Mouse (Mus musculus) heart, adult 11 months (tissue): Measurements from ENCODE around the gene Zbed4.

Experiments used
- DNase-seq: peaks from one replicate; pipeline ENCODE4 v3.0.0; 2022

The Zbed4 gene

DNA sequence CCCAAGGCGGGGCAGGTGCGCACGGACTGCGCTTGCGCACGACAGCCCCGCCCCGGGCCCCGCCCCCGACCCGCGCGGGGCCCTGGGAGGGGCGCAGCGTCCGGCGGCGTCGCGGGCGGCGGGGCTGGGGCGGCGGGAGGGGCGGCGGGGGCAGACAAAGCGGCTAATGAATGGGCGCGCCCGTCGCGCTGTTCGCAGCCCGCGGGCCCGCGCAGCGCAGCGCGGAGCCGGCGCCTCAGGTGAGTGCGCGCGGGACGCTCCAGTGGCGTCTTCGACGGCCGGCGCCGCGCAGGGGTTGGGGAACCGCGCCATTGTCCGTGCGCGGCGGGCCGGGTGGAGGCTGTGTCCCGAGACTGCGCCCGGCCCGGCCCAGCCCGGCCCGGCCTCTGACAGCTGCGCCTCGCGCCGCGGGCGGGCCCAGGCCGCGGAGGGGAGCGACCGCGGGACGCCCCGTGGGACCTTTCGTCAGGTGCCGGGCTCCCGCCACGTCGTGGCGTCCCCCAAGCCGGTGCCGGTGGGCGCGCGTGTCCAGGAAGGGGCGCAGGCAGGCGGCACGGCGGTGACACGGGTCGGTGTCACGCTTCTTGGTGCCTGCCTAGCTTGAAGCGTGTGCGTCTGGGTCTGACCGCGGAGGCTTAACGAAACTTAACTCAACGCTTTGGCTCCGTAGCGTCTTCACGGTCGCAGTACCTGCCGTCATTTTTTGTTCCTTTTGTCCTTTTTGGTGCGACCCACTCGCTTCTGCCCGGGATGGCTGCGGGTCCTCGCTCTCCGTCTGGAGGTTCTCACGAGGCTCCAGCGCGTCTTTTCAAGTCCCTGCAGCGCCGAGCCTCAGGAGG lies at the start of gene Zbed4:
TSS of gene Zbed4 (plus strand) at position 97 of the 839 bp plus-strand sequence.
- DNase-seq = peak; percentile 91

DNA sequence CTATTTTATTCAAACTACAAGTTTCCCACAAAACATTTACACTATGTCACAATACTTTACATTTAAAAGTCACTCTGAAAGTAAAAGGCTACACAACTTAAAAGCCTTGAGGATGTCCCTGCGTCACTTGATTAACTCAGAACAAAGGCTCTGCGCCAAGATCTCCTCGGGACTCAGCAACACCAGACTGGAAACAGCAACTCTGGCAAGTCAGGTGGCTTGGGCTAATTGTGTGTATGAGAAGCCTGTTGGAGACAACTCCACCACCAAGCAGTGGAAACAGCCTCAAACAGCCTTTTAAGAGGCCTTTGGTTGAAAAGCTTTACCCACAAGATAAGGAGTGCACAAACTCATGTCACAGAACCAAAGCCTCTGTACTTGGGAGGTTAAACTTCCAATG lies 49.0 kb upstream of the Zbed4 start:
- DNase-seq = peak; percentile 94

- DNase-seq = no peak
Observed at GRCm38 (mm10) chr15:88704284-88704683, 47.2 kb upstream of the Zbed4 start.

DNA sequence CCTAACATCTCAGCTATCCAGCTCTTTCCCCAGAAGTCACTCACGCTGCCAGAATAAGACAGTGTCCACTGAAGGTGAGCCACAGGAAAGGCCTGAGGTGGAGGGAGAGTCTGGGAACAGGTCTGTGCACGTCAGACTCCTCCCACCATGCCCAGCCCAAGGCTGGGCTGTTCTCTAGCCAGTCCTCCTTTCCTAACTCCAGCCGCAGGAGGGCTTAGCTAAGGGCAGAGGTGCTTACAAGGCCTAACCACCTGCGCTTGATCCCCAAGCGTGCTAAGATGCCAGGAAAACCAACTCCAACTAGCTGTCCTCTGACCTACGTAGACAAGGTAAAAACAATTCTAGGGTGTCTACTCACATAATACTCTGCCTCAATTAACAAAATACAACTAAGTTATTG lies 45.1 kb upstream of the Zbed4 start:
- no peak for DNase-seq

DNA sequence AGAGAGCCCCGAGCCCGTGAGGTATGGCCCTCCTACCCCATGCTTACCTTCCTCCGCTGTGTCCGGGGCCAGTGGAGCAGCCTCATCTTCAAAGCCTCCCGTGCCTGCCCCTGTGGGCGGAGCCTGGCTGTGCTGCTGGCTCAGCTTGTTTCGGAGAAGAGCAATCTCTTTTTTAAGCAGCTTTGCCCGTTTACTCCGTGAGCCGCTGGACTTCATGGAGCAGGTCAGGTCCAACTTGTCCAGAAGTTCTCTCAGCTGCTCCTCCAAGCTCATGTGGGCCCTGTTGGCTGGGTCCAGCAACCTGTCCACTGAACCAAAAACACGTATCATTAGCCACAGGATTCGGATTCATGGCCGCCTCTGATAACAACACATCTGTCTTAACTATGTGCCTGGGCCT lies 44.5 kb upstream of the Zbed4 start:
- DNase-seq = peak; percentile 83

GRCm38 (mm10) chr15:88708204-88708603 lies 43.3 kb upstream of the Zbed4 start:
- DNase-seq = peak; percentile 83

GRCm38 (mm10) chr15:88708657-88709511 lies 42.6 kb upstream of the Zbed4 start:
- peak; percentile 85 for DNase-seq

DNA sequence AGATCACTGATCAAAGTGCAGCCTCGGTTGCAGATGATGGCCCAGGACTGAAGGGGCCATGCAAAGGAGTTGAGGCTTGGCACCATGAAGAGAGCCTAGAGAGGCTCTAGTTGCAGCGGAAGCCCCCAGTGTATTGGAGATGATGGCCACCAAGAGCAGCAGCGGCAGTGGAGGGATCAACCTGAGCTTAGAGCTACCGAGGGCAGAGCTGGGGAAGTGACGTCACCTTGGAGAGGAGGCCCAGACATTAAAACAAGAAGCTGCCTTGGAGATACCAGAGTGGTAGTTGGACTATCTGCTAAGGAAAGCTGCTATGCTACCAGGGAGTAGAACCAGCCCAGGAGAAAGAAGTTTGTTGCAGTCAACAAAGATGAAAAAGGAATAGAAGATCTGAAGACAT lies 41.6 kb upstream of the Zbed4 start:
- DNase-seq = peak; percentile 77

- DNase-seq = no peak
Observed at GRCm38 (mm10) chr15:88712501-88712900, 39.0 kb upstream of the Zbed4 start.

GRCm38 (mm10) chr15:88714021-88714589 lies 37.4 kb upstream of the Zbed4 start:
- no peak for DNase-seq

DNA sequence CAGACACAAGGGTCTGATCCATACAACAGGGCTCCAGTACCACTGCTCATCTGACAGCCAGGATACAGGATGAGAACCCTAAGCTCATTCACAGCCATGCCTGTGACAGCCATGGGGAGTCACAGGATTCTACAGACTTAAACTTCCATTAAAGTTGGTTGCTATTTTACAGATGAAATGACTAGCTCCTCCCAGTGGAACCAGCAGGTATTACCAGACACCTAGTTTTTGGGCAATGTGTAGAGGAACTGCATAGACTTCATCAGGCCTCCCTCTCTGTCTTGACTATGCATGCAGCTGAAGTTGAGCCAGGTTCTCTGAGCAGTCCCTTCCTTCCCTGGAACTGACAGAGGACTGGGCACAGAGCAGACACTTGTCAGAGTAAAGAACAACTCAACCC lies 35.1 kb upstream of the Zbed4 start:
- no peak for DNase-seq

DNA sequence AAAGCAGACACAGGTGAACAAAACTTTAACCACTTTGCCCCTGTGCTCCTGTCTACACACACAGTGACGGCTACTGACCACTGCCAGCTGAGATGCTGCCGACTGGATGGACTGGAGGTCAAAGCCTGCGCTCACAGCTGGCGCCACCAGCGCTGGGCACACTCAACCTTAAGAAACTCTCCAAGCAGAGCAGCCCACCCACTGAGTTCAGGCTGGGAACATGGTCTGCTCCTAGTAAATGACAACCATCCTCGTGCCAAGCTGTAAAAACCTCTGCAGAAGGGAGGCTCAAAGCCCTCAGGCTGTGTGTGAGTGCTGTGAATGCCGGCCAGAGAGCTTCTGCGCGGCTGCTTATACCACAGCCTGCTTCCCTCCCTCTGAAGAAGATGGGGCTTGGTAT lies 34.2 kb upstream of the Zbed4 start:
- no peak for DNase-seq

- DNase-seq = peak; percentile 91
Observed at GRCm38 (mm10) chr15:88723205-88723604, 28.3 kb upstream of the Zbed4 start.

DNA sequence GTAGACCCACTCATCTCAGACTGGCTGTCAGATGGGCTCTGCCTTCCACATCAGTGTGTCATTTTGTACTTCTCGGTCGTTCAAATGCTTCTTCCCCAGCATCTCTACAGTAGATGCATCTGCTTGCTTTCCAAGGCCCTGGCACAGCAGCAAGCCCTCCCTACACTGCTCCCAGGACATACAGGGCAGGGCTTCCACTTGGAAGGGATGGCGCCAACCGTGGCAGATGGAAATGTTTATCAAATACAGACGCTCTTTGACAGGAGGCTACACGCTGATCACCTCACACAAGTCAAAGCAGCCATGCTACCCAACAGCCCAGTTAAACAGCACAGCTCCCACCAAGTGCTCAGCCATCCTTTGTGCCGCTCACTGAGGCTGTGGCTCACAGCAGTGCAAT lies 27.1 kb upstream of the Zbed4 start:
- DNase-seq = no peak

- no peak for DNase-seq
Observed at GRCm38 (mm10) chr15:88725036-88725435, 26.4 kb upstream of the Zbed4 start.

- DNase-seq = no peak
Observed at GRCm38 (mm10) chr15:88727204-88727603, 24.3 kb upstream of the Zbed4 start.

GRCm38 (mm10) chr15:88730717-88731116 lies 20.7 kb upstream of the Zbed4 start:
- DNase-seq = no peak

DNA sequence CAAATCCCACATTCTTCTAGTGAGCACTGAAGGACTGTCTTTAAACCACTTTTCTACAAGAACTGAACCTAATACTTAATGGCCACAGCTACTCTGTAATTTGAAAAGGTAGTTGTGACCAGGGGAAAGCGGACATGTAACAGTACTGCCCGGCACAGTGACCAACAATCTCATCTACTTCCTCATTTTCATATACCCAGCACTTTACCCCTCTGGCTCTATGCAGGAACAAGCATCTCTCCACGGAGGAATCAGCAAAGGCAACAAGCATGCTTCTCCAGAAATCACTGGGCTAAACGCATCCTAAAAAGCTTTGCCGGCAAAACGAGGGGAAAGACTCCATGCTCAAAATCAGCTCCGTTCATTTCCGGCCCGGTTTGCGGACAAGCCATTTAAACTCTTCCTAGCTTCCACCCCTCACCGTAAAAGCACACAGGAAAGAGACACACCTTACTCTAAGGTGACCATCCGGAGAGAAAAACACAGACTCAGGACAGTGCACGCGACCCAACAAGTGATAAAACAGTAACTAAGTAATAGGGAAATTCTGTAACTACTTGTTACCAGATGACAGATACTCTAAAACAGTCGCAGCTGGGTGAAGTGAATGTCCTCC lies 18.9 kb upstream of the Zbed4 start:
- DNase-seq = no peak

GRCm38 (mm10) chr15:88733041-88733751 lies 18.3 kb upstream of the Zbed4 start:
- DNase-seq = peak; percentile 97

GRCm38 (mm10) chr15:88733834-88734571 lies 17.5 kb upstream of the Zbed4 start, which contains the start of gene Brd1:
Gene Brd1, minus strand, starts transcription at chr15:88734233.
- peak; percentile 99 for DNase-seq

DNA sequence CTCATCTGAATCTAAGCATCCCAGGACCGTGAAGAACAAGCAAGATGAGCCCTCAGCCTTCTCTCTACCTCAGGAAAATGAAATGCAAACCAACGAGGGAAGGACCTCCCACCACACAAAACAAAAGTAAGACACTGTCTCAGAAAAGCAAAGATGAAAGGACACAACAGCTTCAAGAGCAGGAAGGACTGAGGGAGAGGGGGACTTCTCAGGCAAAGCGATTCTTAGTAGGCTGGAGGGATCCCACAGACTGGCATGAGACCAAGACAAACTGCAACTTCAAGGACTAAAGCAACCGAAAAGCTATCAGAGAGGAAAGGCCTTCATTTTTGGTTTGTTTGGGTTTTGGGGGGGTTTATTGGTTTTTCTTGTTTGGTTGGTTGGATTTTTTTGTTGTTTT lies 15.3 kb upstream of the Zbed4 start:
- no peak for DNase-seq

GRCm38 (mm10) chr15:88738466-88738865 lies 13.0 kb upstream of the Zbed4 start:
- DNase-seq = no peak
